Mouse (Mus musculus): ENCODE data around the gene Fpr1. TPM values are rescaled to one million over a fixed set of nuclear protein-coding genes. Genes with fewer than 3 reads are reported as not detected.

Gene Fpr1
- polyA plus RNA-seq, 1 experiment from 2014 or later, result 0.15 TPM

- no peaks in the 10 kb centered on the region for H3K9me3 ChIP-seq
- H3K36me3 ChIP-seq, result no peaks in the 10 kb centered on the region
- H3K4me2 ChIP-seq, result no peak overlapping the region
- WGBS, result 45% methylated on average over 1 of the region's 1 CpGs
- H3K4me1 ChIP-seq, result no peaks in the 10 kb centered on the region
- no peak overlapping the region for H3K4me3 ChIP-seq
- no peak overlapping the region for H3K9ac ChIP-seq
- no peaks in the 10 kb centered on the region; the same call in 1 of the 2 replicates for H3K27me3 ChIP-seq (replicated peaks)
- H3K27ac ChIP-seq (replicated peaks), result no peak overlapping the region
- ATAC-seq (ENCODE audit: extremely low read depth, insufficient number of reproducible peaks, low FRiP score, low TSS enrichment), result no peak
Observed at GRCm38 (mm10) chr17:17879347-17879746, 4.4 kb downstream of the Fpr1 start.

GRCm38 (mm10) chr17:17871697-17872096, 12.0 kb downstream of the Fpr1 start:
- no peaks in the 10 kb centered on the region for H3K27me3 ChIP-seq (replicated peaks)
- 66% methylated on average over 2 of the region's 2 CpGs for WGBS
- H3K4me2 ChIP-seq, result no peak overlapping the region
- ATAC-seq (ENCODE audit: extremely low read depth, insufficient number of reproducible peaks, low FRiP score, low TSS enrichment), result no peak
- peaks cover 5% of the 10 kb centered on the region for H3K9me3 ChIP-seq
- no peak overlapping the region for H3K4me3 ChIP-seq
- H3K27ac ChIP-seq (replicated peaks), result no peak overlapping the region
- no peaks in the 10 kb centered on the region for H3K4me1 ChIP-seq
- no peak overlapping the region for H3K9ac ChIP-seq
- peaks cover 2% of the 10 kb centered on the region for H3K36me3 ChIP-seq

- H3K4me2 ChIP-seq, result no peak overlapping the region
- no peak overlapping the region for H3K9ac ChIP-seq
- no peaks in the 10 kb centered on the region for H3K4me1 ChIP-seq
- H3K4me3 ChIP-seq, result no peak overlapping the region
- no peaks in the 10 kb centered on the region for H3K27me3 ChIP-seq (replicated peaks)
- peaks cover 5% of the 10 kb centered on the region for H3K9me3 ChIP-seq
- H3K36me3 ChIP-seq, result peaks cover 5% of the 10 kb centered on the region
- no peak overlapping the region for H3K27ac ChIP-seq (replicated peaks)
- 80% methylated on average over 2 of the region's 2 CpGs for WGBS
- no peak for ATAC-seq (ENCODE audit: extremely low read depth, insufficient number of reproducible peaks, low FRiP score, low TSS enrichment)
Observed at GRCm38 (mm10) chr17:17870892-17871550, 12.7 kb downstream of the Fpr1 start.

GRCm38 (mm10) chr17:17866801-17867469, 16.8 kb downstream of the Fpr1 start:
- Histone ChIP-seq H3K9ac (no peak overlapping the region), H3K27ac (replicated peaks) (no peak overlapping the region), H3K4me3 (no peak overlapping the region), H3K27me3 (replicated peaks) (no peaks in the 10 kb centered on the region), H3K36me3 (peaks cover 42% of the 10 kb centered on the region), H3K9me3 (no peaks in the 10 kb centered on the region), H3K4me2 (no peak overlapping the region), H3K4me1 (no peaks in the 10 kb centered on the region)
- 80% methylated on average over 11 of the region's 11 CpGs for WGBS
- ATAC-seq (ENCODE audit: extremely low read depth, insufficient number of reproducible peaks, low FRiP score, low TSS enrichment), result no peak

GRCm38 (mm10) chr17:17865168-17865567, 18.6 kb downstream of the Fpr1 start:
- Histone ChIP-seq H3K36me3 (peaks cover 42% of the 10 kb centered on the region), H3K4me3 (no peak overlapping the region), H3K9ac (no peak overlapping the region), H3K27me3 (replicated peaks) (no peaks in the 10 kb centered on the region), H3K4me2 (no peak overlapping the region), H3K9me3 (no peaks in the 10 kb centered on the region), H3K4me1 (no peaks in the 10 kb centered on the region), H3K27ac (replicated peaks) (no peak overlapping the region)
- 45% methylated on average over 2 of the region's 2 CpGs for WGBS
- no peak for ATAC-seq (ENCODE audit: extremely low read depth, insufficient number of reproducible peaks, low FRiP score, low TSS enrichment)

- no peak for ATAC-seq (ENCODE audit: extremely low read depth, insufficient number of reproducible peaks, low FRiP score, low TSS enrichment)
- Histone ChIP-seq H3K27me3 (replicated peaks) (no peaks in the 10 kb centered on the region), H3K9ac (no peak overlapping the region), H3K4me1 (no peaks in the 10 kb centered on the region), H3K4me3 (no peak overlapping the region), H3K36me3 (peaks cover 42% of the 10 kb centered on the region), H3K27ac (replicated peaks) (no peak overlapping the region), H3K4me2 (no peak overlapping the region), H3K9me3 (no peaks in the 10 kb centered on the region)
- WGBS, result 25% methylated on average over 1 of the region's 1 CpGs
Observed at GRCm38 (mm10) chr17:17862360-17862759, 21.4 kb downstream of the Fpr1 start.

GRCm38 (mm10) chr17:17860110-17860509, 23.6 kb downstream of the Fpr1 start:
- no peaks in the 10 kb centered on the region for H3K4me1 ChIP-seq
- peaks cover 29% of the 10 kb centered on the region for H3K36me3 ChIP-seq
- WGBS, result 82% methylated on average over 3 of the region's 3 CpGs
- no peak for ATAC-seq (ENCODE audit: extremely low read depth, insufficient number of reproducible peaks, low FRiP score, low TSS enrichment)
- no peak overlapping the region for H3K4me3 ChIP-seq
- H3K27ac ChIP-seq (replicated peaks), result no peak overlapping the region
- H3K9ac ChIP-seq, result no peak overlapping the region
- H3K27me3 ChIP-seq (replicated peaks), result no peaks in the 10 kb centered on the region
- H3K4me2 ChIP-seq, result no peak overlapping the region
- no peaks in the 10 kb centered on the region for H3K9me3 ChIP-seq

GRCm38 (mm10) chr17:17857446-17857845, 26.3 kb downstream of the Fpr1 start:
- Histone ChIP-seq H3K27me3 (replicated peaks) (no peaks in the 10 kb centered on the region), H3K27ac (replicated peaks) (no peak overlapping the region), H3K9me3 (no peaks in the 10 kb centered on the region), H3K4me1 (no peaks in the 10 kb centered on the region), H3K4me3 (no peak overlapping the region), H3K4me2 (no peak overlapping the region), H3K9ac (no peak overlapping the region), H3K36me3 (peaks cover 8% of the 10 kb centered on the region)
- ATAC-seq (ENCODE audit: extremely low read depth, insufficient number of reproducible peaks, low FRiP score, low TSS enrichment), result no peak
- 73% methylated on average over 1 of the region's 1 CpGs for WGBS

- no peak overlapping the region for H3K27ac ChIP-seq (replicated peaks)
- H3K4me1 ChIP-seq, result no peaks in the 10 kb centered on the region
- H3K9ac ChIP-seq, result no peak overlapping the region
- no peaks in the 10 kb centered on the region for H3K27me3 ChIP-seq (replicated peaks)
- H3K4me3 ChIP-seq, result no peak overlapping the region
- H3K36me3 ChIP-seq, result peaks cover 6% of the 10 kb centered on the region; the same call in 1 of the 2 replicates
- no peaks in the 10 kb centered on the region for H3K9me3 ChIP-seq
- no peak for ATAC-seq (ENCODE audit: extremely low read depth, insufficient number of reproducible peaks, low FRiP score, low TSS enrichment)
- 66% methylated on average over 1 of the region's 1 CpGs for WGBS
- H3K4me2 ChIP-seq, result no peak overlapping the region
Observed at GRCm38 (mm10) chr17:17856612-17857011, 27.1 kb downstream of the Fpr1 start.

GRCm38 (mm10) chr17:17855064-17855838, 28.5 kb downstream of the Fpr1 start, which contains the start of gene Has1:
Has1 (minus strand) TSS chr17:17855205.
- no peak within 1 kb of the TSS for H3K9ac ChIP-seq
- ATAC-seq (ENCODE audit: extremely low read depth, insufficient number of reproducible peaks, low FRiP score, low TSS enrichment), result no peak
- peaks cover 2% of the 10 kb centered on the region; the same call in 1 of the 2 replicates for H3K4me1 ChIP-seq
- H3K4me3 ChIP-seq, result no peak within 1 kb of the TSS
- H3K36me3 ChIP-seq, result peaks cover 8% of the 10 kb centered on the region; the same call in 1 of the 2 replicates
- H3K27me3 ChIP-seq (replicated peaks), result peaks cover 5% of the 10 kb centered on the region
- H3K4me2 ChIP-seq, result no peak within 1 kb of the TSS
- H3K27ac ChIP-seq (replicated peaks), result no peak within 1 kb of the TSS
- H3K9me3 ChIP-seq, result no peaks in the 10 kb centered on the region
- 36% methylated on average over 8 of the region's 8 CpGs for WGBS

GRCm38 (mm10) chr17:17849906-17850712, 33.6 kb downstream of the Fpr1 start:
- 19% methylated on average over 55 of the region's 55 CpGs for WGBS
- Histone ChIP-seq H3K9me3 (no peaks in the 10 kb centered on the region), H3K9ac (no peak overlapping the region), H3K36me3 (peaks cover 11% of the 10 kb centered on the region; the same call in 1 of the 2 replicates), H3K27me3 (replicated peaks) (peaks cover 17% of the 10 kb centered on the region), H3K27ac (replicated peaks) (no peak overlapping the region), H3K4me3 (peak overlapping the region; percentile 17), H3K4me1 (peaks cover 6% of the 10 kb centered on the region; the same call in 1 of the 2 replicates), H3K4me2 (peak overlapping the region; percentile 49)
- ATAC-seq (ENCODE audit: extremely low read depth, insufficient number of reproducible peaks, low FRiP score, low TSS enrichment), result no peak

Measured in heart, embryonic 13.5 days (tissue).